Mouse (Mus musculus) embryonic facial prominence, embryonic 12.5 days (tissue): ENCODE results near the gene Fbxo22. TPM values are rescaled to one million over a fixed set of nuclear protein-coding genes. Genes with fewer than 3 reads are reported as not detected.

Source experiments
- ATAC-seq: fragments of 200-750 bp; cut with Nextera tagmentation; 2 replicates; pipeline ENCODE4 v1.8.0; 2017; ENCODE audit not compliant: insufficient number of reproducible peaks, insufficient read depth, low FRiP score, low TSS enrichment
- H3K27ac ChIP-seq: fragments of 300-500 bp; sonication (generic); 2 replicates; pipeline ENCODE4 v1.5.1; 2016; ENCODE audit warnings: mild to moderate bottlenecking
- H3K27me3 ChIP-seq: fragments of 300-500 bp; sonication (generic); 2 replicates; pipeline ENCODE4 v1.6.1; 2016; ENCODE audit warnings: mild to moderate bottlenecking, moderate library complexity
- H3K36me3 ChIP-seq: fragments of 300-500 bp; sonication (generic); 2 replicates; pipeline ENCODE4 v1.6.1; 2016; ENCODE audit warnings: mild to moderate bottlenecking
- H3K4me1 ChIP-seq: fragments of 300-500 bp; sonication (generic); 2 replicates; pipeline ENCODE4 v1.6.1; 2016
- H3K4me2 ChIP-seq: fragments of 300-500 bp; sonication (generic); replicated peaks from 2 replicates; pipeline ENCODE4 v1.6.1; 2016; ENCODE audit warnings: mild to moderate bottlenecking, moderate library complexity
- H3K4me3 ChIP-seq: fragments of 300-500 bp; sonication (generic); 2 replicates; pipeline ENCODE4 v1.5.1; 2016; ENCODE audit warnings: mild to moderate bottlenecking
- H3K9ac ChIP-seq: fragments of 300-500 bp; sonication (generic); 2 replicates; pipeline ENCODE4 v1.6.1; 2016; ENCODE audit warnings: mild to moderate bottlenecking, moderate library complexity
- H3K9me3 ChIP-seq: fragments of 300-500 bp; sonication (generic); 2 replicates; pipeline ENCODE4 v1.6.1; 2016; ENCODE audit warnings: mild to moderate bottlenecking, moderate library complexity
- WGBS: fragments of 180-500 bp; shearing (Covaris S2); methylation state at CpG from one replicate; pipeline ENCODE4 v1.1.7; 2016; 5-methylcytosine and 5-hydroxymethylcytosine counted together
- polyA plus RNA-seq: library from polyadenylated mRNA; unstranded; fragments of >200 nt; fragmentation: Nextera tagmentation; extraction: Ambion mirVana; gene quantifications from 2 replicates; pipeline ENCODE4 v1.2.1, GENCODE M21; 2016

The Fbxo22 gene
- polyA plus RNA-seq, 1 experiment from 2014 or later, result 76.9 TPM

DNA sequence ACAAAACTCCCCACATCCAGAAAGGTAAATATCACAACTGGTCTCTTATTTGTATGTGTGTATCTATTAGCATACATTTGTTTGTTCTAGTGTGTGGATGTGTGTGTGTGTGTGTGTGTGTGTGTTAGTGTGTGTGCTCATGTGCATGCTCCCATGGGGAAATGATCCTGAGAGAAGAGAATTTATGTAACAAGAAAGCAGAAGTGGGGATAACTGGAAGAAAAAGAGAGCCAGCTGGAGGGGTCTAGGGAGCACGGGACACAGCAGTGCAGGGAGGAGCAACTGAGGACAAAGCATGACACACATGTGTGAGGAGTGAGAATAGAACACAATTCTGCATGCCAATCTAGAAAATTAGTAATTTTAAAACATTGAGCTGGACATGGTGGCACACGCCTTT, 48.4 kb downstream of the Fbxo22 start:
- H3K4me3 ChIP-seq, result no peak overlapping the region
- no peak overlapping the region for H3K4me2 ChIP-seq
- no peaks in the 10 kb centered on the region for H3K36me3 ChIP-seq
- WGBS, result 90% methylated on average over 2 of the region's 2 CpGs
- no peaks in the 10 kb centered on the region for H3K4me1 ChIP-seq
- no peaks in the 10 kb centered on the region for H3K9me3 ChIP-seq
- no peak for ATAC-seq
- no peak overlapping the region for H3K9ac ChIP-seq
- H3K27ac ChIP-seq, result no peak overlapping the region
- H3K27me3 ChIP-seq, result no peaks in the 10 kb centered on the region

- Histone ChIP-seq H3K36me3 (no peaks in the 10 kb centered on the region), H3K4me3 (no peak overlapping the region), H3K9ac (no peak overlapping the region), H3K27ac (no peak overlapping the region), H3K27me3 (no peaks in the 10 kb centered on the region), H3K9me3 (no peaks in the 10 kb centered on the region), H3K4me2 (no peak overlapping the region), H3K4me1 (no peaks in the 10 kb centered on the region)
- ATAC-seq, result no peak
- 73% methylated on average over 6 of the region's 6 CpGs for WGBS
Measured at GRCm38 (mm10) chr9:55259741-55260140, 51.0 kb downstream of the Fbxo22 start.

DNA sequence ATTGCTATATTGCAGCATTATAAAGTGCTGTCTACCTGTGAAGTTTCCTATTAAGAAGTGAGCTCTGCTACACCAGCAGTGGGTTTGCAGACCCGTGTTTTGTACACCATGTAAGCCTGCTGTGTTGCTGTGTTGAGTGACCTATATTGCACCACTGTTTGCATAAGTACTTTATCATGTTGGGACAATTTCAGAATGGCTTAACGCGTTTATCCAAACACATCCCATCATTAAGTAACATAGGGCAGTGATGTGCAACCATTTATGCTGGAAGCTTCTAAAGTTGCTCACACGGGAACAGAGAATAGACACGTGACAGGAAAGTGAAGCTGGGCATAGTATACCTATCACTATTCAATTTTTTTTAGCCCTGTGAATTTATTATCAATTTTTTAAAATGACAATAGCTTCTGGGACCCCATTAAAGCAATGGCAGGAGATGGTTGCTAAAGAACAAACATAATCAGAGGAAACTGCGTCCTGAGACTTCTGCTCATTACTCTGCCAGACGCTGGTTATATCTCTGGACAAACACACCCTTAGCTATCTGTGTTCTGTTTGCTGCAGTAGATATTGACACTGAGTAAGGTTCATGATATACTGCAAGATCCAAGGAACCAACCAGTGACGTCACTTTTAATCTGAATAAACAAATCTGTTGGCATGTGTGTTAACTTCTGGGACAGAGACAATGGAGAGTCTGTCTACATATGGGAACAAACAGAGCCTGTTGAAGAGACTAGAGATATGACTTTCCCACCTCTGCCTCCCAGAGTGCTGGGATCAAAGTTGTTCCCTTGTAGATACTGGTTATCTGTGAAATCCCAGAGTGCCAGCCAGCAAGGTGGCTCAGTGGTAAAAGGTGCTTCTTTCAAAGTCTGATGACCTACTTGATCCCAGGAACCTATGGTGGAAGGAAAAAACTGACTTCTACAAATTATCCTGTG, 55.9 kb downstream of the Fbxo22 start:
- Histone ChIP-seq H3K27ac (no peak overlapping the region), H3K27me3 (no peaks in the 10 kb centered on the region), H3K36me3 (no peaks in the 10 kb centered on the region), H3K9ac (no peak overlapping the region), H3K4me3 (no peak overlapping the region), H3K9me3 (no peaks in the 10 kb centered on the region), H3K4me1 (no peaks in the 10 kb centered on the region), H3K4me2 (no peak overlapping the region)
- ATAC-seq, result no peak
- WGBS, result 79% methylated on average over 8 of the region's 8 CpGs

- Histone ChIP-seq H3K4me1 (0 out of 2 replicates have a peak, but pooled peaks cover 4% of the 10 kb centered on the region), H3K27ac (no peak overlapping the region), H3K4me2 (no peak overlapping the region), H3K36me3 (no peaks in the 10 kb centered on the region), H3K4me3 (no peak overlapping the region), H3K9me3 (no peaks in the 10 kb centered on the region), H3K9ac (no peak overlapping the region), H3K27me3 (no peaks in the 10 kb centered on the region)
- no peak for ATAC-seq
- WGBS, result 48% methylated on average over 5 of the region's 5 CpGs
Measured at GRCm38 (mm10) chr9:55271960-55272560, 63.3 kb downstream of the Fbxo22 start.

DNA sequence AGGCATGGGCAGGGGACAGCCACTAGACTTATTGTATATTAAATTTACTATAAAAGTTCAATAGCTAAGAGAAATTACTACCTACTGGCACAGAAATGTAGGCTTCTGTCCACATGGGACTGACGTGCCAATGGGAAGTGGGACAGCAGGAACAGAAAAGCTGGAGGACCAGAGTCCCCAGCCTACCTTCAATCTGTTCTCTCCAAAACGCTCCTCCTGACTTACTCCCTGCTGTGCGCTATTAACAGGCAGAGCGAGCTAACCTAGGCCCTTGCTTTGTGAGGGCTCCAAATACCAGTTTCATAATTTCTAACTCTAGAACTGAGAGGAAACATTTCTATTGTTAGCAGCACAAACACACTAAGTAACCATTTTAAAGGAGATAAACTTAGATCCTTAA, 65.2 kb downstream of the Fbxo22 start:
- 0 out of 2 replicates have a peak, but pooled peaks cover 4% of the 10 kb centered on the region for H3K4me1 ChIP-seq
- no peaks in the 10 kb centered on the region for H3K9me3 ChIP-seq
- no peak for ATAC-seq
- 55% methylated on average over 4 of the region's 4 CpGs for WGBS
- H3K4me2 ChIP-seq, result no peak overlapping the region
- H3K4me3 ChIP-seq, result no peak overlapping the region
- no peak overlapping the region for H3K9ac ChIP-seq
- no peaks in the 10 kb centered on the region for H3K27me3 ChIP-seq
- H3K36me3 ChIP-seq, result no peaks in the 10 kb centered on the region
- no peak overlapping the region for H3K27ac ChIP-seq

Other genes starting within 250 kb of the Fbxo22 start
- gene Chrna5, start 228.0 kb upstream of the Fbxo22 start, polyA plus RNA-seq, result 1.4 and 1.5 TPM in 2 replicates
- gene Chrna3, start 182.4 kb upstream of the Fbxo22 start, polyA plus RNA-seq, result 2.8 and 2.9 TPM in 2 replicates
- gene Chrnb4, start 160.1 kb upstream of the Fbxo22 start, polyA plus RNA-seq, result 0.76 and 0.92 TPM in 2 replicates
- 45.0 and 46.1 TPM in 2 replicates for gene Ube2q2, start 60.1 kb upstream of the Fbxo22 start, polyA plus RNA-seq
- 2.1 and 2.2 TPM in 2 replicates for gene Nrg4, start 117.9 kb downstream of the Fbxo22 start, polyA plus RNA-seq
- 0.87 and 0.91 TPM in 2 replicates for gene Tmem266, start 118.0 kb downstream of the Fbxo22 start, polyA plus RNA-seq